In genomic region chr17:90584666-90585195, GRCm38 (mm10) we compare ENCODE assay signal across 8 mouse cellular contexts.
A peak's percentile ranks its signal among the peaks of the same experiment; 100 is the strongest.
DNase-seq lines count a peak whose midpoint lies in the region; ATAC-seq and TF ChIP-seq lines count a peak whose summit lies in the region.
"Had no signal": no experiment of that assay in that cellular context is flagged by ENCODE, and none has a peak within 500 bp of the region (broad histone marks: within the 10 kb centered on the region; RNA-seq: fewer than 3 reads in every experiment).

No protein-coding gene starts in this region.

- no peaks in the 10 kb centered on the region for H3K79me2 ChIP-seq in CH12.LX (replicated peaks; ENCODE audit: control insufficient read depth, extremely low read depth, insufficient read depth, poor library complexity, severe bottlenecking)

- TF ChIP-seq RAD21 in CH12.LX (IDR thresholded peaks at IDR 0.05; ENCODE audit: low read depth, low read length): peak; percentile 48

- 37% methylated on average over 8 of the region's 8 CpGs for WGBS in kidney, adult 2 months
- WGBS in liver, embryonic 12.5 days (ENCODE audit: insufficient replicate concordance): 46% methylated on average over 8 of the region's 8 CpGs
- WGBS in neural tube, embryonic 14.5 days: 22% methylated on average over 8 of the region's 8 CpGs

- dilution Hi-C loops in CH12.LX (cut with MboI; ENCODE audit: extremely low pct_ligation_motif_present, extremely low pct_unique_long_range_greater_than_20kb, low sequenced_read_pairs): no loop called here

- peaks cover 38% of the 10 kb centered on the region for H3K9me3 ChIP-seq in CH12.LX (replicated peaks; ENCODE audit: low read length)
- H3K9me3 ChIP-seq in liver, embryonic 12.5 days (replicated peaks): no peaks in the 10 kb centered on the region
- H3K9me3 ChIP-seq in neural tube, embryonic 14.5 days (ENCODE audit: control insufficient read depth, low read length): no peaks in the 10 kb centered on the region
- H3K9me3 ChIP-seq: liver, embryonic 13.5 days had no signal

- peak; percentile 47; the same call in 1 of the 2 replicates for ATAC-seq in liver, embryonic 12.5 days
- peak; percentile 92 for ATAC-seq in neural tube, embryonic 14.5 days (ENCODE audit: low read depth)

- H3K36me3 ChIP-seq in CH12.LX (replicated peaks in 1 of 2; ENCODE audit: control insufficient read depth in 1 of 2, insufficient read depth in 1 of 2, low read length in 1 of 2): no peaks in the 10 kb centered on the region
- no peaks in the 10 kb centered on the region for H3K36me3 ChIP-seq in kidney, adult 2 months (ENCODE audit: control insufficient read depth, insufficient read depth, low read length)
- no peaks in the 10 kb centered on the region for H3K36me3 ChIP-seq in liver, embryonic 12.5 days
- no peaks in the 10 kb centered on the region for H3K36me3 ChIP-seq in neural tube, embryonic 14.5 days (ENCODE audit: control insufficient read depth, insufficient read depth, low read length)
- H3K36me3 ChIP-seq: liver, embryonic 13.5 days had no signal

- no peak overlapping the region for H3K4me2 ChIP-seq in CH12.LX (ENCODE audit: insufficient read depth, low read depth, poor library complexity, severe bottlenecking)
- H3K4me2 ChIP-seq in liver, embryonic 12.5 days: no peak overlapping the region
- H3K4me2 ChIP-seq in neural tube, embryonic 14.5 days (ENCODE audit: low read depth, low read length): peak overlapping the region; percentile 32; the same call in 1 of the 2 replicates
- H3K4me2 ChIP-seq: liver, embryonic 13.5 days had no signal

- DNase-seq in CH12.LX (ENCODE audit: extremely low read depth) (peak; percentile 15), NIH3T3 (ENCODE audit: low read depth) (peak; percentile 75)
- peak; percentile 56 to 70 for DNase-seq in cerebellum, postnatal 25 days
- DNase-seq in heart, adult 8-10 months (ENCODE audit: low spot score): peak; percentile 62
- DNase-seq in kidney, adult 2 months: peak; percentile 62
- DNase-seq: liver, embryonic 13.5 days had no signal

- H3K4me1 ChIP-seq in CH12.LX (ENCODE audit: control insufficient read depth in 1 of 2, insufficient read depth in 2 of 2): no peaks in the 10 kb centered on the region
- no peaks in the 10 kb centered on the region for H3K4me1 ChIP-seq in kidney, adult 2 months (ENCODE audit: control insufficient read depth, insufficient read depth, low read length)
- no peaks in the 10 kb centered on the region for H3K4me1 ChIP-seq in liver, embryonic 12.5 days
- H3K4me1 ChIP-seq in neural tube, embryonic 14.5 days (ENCODE audit: control insufficient read depth, insufficient read depth, low read length): peaks cover 5% of the 10 kb centered on the region; the same call in 1 of the 2 replicates
- H3K4me1 ChIP-seq: liver, embryonic 13.5 days had no signal

- H3K9ac ChIP-seq in CH12.LX (ENCODE audit: insufficient read depth, low read depth): no peak overlapping the region
- no peak overlapping the region for H3K9ac ChIP-seq in liver, embryonic 12.5 days
- H3K9ac ChIP-seq in neural tube, embryonic 14.5 days (replicated peaks; ENCODE audit: low read depth, low read length): no peak overlapping the region
- H3K9ac ChIP-seq: liver, embryonic 13.5 days had no signal

- in situ Hi-C loops in CH12.LX (cut with MboI; ENCODE audit: low pct_ligation_motif_present, low pct_unique_long_range_greater_than_20kb, low sequenced_read_pairs): no loop called here

- H3K4me3 ChIP-seq in CH12.LX (replicated peaks in 1 of 3; ENCODE audit: low read depth in 2 of 3, low read length in 2 of 3, poor library complexity in 1 of 3): no peak overlapping the region
- no peak overlapping the region for H3K4me3 ChIP-seq in kidney, adult 2 months (ENCODE audit: insufficient read depth, low read depth, low read length)
- H3K4me3 ChIP-seq in liver, embryonic 12.5 days: no peak overlapping the region
- H3K4me3 ChIP-seq in neural tube, embryonic 14.5 days (ENCODE audit: low read depth, low read length): no peak overlapping the region
- H3K4me3 ChIP-seq: liver, embryonic 13.5 days had no signal

- no peak for TF ChIP-seq EP300 in CH12.LX (IDR thresholded peaks at IDR 0.05; ENCODE audit: low read length)

- TF ChIP-seq POLR2A in CH12.LX (IDR thresholded peaks at IDR 0.05; ENCODE audit: low read depth, low read length): no peak
- no peak for TF ChIP-seq POLR2A in kidney, adult 2 months (IDR thresholded peaks at IDR 0.05; ENCODE audit: low read depth, low read length)

- no peak overlapping the region for H3K27ac ChIP-seq in CH12.LX (ENCODE audit: insufficient read depth, low read depth)
- no peak overlapping the region for H3K27ac ChIP-seq in kidney, adult 2 months (ENCODE audit: insufficient read depth, low read depth, low read length)
- no peak overlapping the region for H3K27ac ChIP-seq in liver, embryonic 12.5 days
- peak overlapping the region; percentile 63; the same call in 1 of the 2 replicates for H3K27ac ChIP-seq in neural tube, embryonic 14.5 days (ENCODE audit: low read depth, low read length)
- H3K27ac ChIP-seq: liver, embryonic 13.5 days had no signal

- no peaks in the 10 kb centered on the region for H3K27me3 ChIP-seq in CH12.LX (replicated peaks)
- H3K27me3 ChIP-seq in kidney, adult 2 months (replicated peaks; ENCODE audit: control insufficient read depth, insufficient read depth, low read length): no peaks in the 10 kb centered on the region
- no peaks in the 10 kb centered on the region for H3K27me3 ChIP-seq in liver, embryonic 12.5 days (replicated peaks)
- no peaks in the 10 kb centered on the region for H3K27me3 ChIP-seq in neural tube, embryonic 14.5 days (ENCODE audit: control insufficient read depth, insufficient read depth, low read length)
- H3K27me3 ChIP-seq: liver, embryonic 13.5 days had no signal

- peak; percentile 25 to 61; a peak in 2 of 4 replicates for TF ChIP-seq CTCF in CH12.LX (conservative IDR thresholded peaks at IDR 0.05 in 1 of 2, IDR thresholded peaks at IDR 0.05 in 1 of 2; ENCODE audit: low read depth in 2 of 2, low read length in 2 of 2)
- peak; percentile 60 for TF ChIP-seq CTCF in kidney, adult 2 months (conservative IDR thresholded peaks at IDR 0.05; ENCODE audit: insufficient read depth, insufficient read length, low read depth, low read length)

TF ChIP-seq in CH12.LX, 34 proteins besides CTCF, POLR2A, EP300 and RAD21:
- peak; percentile 48 for TF ChIP-seq SMC3 (IDR thresholded peaks at IDR 0.05; ENCODE audit: low read depth, low read length)
- TF ChIP-seq USF1 (IDR thresholded peaks at IDR 0.05; ENCODE audit: low read depth, low read length): no peak
- no peak for TF ChIP-seq ZC3H11A (IDR thresholded peaks at IDR 0.05; ENCODE audit: low read depth, low read length)

Comparison
In these comparisons a context has a peak if more than half of its experiments do, and no peak if none do; other contexts are left out.
1. DNase-seq: peak in every context shown above with its lines; median percentile 75 in NIH3T3; 63 in cerebellum, postnatal 25 days; 62 in heart, adult 8-10 months; 62 in kidney, adult 2 months; 15 in CH12.LX.